Mouse (Mus musculus) mesoderm, embryonic 11.5 days (tissue): ENCODE data around the gene Pbx2.
A peak's percentile ranks its signal among the peaks of the same experiment; 100 is the strongest.

Experiments
- DNase-seq: peaks from one replicate; pipeline ENCODE4 v3.0.0-alpha.2; 2012; ENCODE audit warnings: low read depth, low spot score

Pbx2 gene

DNA sequence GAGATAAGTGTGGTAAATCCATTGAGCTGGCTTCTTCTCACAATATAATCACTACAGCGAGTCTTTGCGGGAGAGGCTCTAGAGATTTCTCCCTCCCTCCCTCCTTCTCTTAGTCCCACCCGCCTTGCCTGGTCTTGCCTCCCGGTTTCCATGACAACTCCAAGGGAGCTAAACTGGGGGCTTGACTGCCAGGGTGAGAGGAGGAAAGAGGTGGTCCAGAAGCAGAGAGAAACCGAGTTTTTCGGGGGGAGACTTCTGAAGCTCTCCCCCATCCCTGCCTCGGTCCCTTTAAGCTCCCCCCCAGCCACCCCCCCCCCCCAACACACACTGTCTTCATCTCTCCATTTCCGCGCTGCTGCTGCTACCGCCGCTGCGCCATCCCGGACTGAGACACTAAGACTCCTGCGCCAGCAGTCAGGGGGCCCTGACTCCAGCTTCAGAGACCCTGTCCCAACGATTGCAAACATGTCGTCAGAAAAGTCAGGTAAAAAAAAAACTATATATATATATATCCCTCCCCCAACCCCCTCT is 38.2 kb downstream of the Pbx2 start, which contains the start of gene Prrt1:
Prrt1 (plus strand) TSS at position 313 of the 531 bp plus-strand sequence.
- DNase-seq: no peak

DNA sequence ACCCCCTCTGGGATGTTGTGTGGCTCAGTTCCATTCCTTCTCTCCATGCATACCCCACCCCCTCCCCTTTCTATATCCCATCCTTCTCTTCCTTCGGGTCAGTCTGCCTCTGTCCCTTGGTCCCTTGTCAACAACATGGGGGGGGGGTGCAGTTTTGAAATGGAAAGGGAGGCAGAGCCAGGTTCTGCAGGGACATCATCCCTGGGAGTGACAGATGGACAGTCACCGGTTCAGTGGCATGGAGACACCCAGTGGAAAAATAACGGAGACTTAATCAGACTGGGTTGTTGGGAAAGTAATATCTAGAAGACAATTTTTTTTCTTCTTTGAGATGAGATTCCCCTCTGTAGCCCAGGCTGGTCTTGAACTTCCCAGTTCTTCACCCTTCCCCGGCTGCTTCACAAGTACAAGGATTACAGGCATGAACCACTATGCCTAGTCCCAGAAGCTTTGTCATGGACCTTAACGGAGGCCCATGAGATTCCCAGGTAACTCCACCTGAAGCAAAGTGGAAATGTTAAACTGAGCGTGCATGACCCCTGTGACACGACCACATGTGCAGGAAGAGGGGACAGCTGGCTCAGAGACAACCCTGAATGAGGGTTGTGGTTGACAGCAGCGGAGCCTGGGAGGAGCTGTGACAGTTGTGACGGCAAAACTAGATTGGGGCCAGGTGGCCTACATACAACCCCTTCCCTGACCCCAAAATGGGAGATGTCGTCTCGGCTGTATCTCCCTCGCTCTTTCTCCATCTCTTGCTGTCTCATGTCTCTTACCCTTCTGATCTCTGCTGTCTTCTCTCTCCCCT is 38.9 kb downstream of the Pbx2 start:
- DNase-seq: no peak

DNA sequence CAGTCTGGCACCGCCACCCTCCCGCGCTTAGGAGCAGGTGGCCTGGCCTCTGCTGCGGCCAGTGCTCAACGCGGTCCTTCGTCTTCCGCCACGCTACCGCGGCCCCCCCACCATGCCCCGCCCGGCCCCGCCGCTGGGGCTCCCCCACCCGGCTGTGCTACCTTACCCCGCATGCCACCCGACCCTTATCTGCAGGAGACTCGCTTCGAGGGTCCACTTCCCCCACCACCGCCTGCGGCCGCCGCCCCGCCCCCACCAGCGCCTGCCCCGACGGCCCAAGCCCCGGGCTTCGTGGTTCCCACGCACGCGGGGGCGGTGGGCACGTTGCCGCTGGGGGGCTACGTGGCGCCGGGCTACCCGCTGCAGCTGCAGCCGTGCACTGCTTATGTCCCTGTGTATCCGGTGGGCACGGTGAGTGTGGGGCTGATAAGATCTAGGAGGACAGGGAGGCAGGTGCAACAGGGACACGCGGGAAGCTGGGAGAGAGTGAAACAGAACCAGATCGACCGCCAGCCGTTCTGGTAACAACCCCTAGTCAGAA is 39.8 kb downstream of the Pbx2 start:
- no peak for DNase-seq

DNA sequence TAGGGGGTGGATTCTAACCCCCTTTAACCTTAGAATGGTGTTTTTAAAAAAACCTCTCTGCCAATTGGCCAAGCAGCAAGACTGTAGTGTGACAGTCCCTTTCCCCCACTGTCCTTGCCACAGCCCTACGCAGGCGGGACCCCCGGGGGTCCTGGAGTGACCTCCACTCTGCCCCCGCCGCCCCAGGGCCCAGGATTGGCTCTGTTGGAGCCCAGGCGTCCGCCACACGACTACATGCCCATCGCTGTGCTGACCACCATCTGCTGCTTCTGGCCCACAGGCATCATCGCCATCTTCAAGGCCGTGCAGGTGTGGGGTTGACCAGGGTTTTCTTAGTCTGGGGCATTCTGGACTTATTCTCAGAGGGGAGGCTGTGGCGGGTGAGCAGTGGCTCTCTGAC is 40.6 kb downstream of the Pbx2 start:
- DNase-seq: no peak

DNA sequence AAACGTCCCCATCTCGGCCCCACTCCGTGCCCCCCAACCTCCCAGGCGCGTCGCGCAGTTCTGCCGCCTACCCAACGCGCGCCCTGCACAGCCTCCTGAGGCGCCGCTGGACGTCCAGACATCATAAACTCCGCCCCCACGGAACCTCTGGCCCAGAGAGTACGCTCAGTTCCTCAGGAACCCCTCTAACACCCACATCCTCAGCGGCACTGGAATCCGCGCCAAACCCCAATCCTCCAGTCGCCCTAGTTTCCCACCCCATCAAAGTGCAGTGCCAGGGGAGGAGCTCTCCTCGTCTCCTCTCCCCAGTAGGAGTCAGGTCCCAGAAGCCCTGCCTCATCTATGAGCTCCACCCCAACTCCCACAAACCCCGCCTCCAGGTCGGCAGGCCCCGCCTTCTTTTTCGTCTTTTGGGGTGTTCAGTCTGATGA is 41.2 kb downstream of the Pbx2 start:
- no peak for DNase-seq

DNA sequence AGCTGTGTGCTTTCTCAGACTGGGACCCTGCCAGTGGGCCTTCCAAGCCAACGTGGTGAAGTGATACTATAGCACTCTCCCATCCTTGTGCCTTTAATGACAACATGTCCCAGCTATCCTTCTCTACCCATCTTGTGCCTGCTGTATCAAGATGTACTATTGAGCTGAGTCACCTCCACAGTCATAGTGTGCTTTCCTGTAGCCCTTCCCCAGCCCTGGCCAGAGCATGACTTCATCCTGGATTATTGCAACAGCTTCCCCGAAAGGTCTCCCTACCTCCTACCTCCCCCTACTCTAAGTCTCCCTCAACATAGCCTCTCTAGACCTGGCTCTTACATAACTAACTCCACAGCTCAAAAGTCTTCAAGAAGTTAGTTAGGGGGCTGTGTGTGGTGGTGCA is 44.6 kb downstream of the Pbx2 start:
- DNase-seq: no peak

DNA sequence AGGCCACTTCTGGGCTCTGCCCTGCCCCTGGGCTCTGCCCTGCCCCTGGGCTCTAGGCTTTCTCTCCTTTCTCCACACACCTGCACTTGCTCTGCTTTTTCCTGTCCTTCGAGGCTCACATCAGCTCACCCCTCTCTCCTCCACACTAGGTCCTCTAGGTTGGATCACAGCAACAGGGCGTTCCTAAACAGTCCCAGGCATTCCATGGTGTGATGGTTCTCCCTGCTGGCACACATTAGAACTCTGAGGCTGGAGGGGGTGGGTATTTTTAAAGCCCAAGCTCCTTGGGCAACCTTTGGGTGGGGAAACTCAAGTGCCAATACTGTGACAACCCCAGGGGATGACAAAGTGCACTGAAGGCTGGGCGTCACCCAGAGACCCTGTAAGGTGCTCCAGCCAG is 46.4 kb downstream of the Pbx2 start:
- DNase-seq: no peak

DNA sequence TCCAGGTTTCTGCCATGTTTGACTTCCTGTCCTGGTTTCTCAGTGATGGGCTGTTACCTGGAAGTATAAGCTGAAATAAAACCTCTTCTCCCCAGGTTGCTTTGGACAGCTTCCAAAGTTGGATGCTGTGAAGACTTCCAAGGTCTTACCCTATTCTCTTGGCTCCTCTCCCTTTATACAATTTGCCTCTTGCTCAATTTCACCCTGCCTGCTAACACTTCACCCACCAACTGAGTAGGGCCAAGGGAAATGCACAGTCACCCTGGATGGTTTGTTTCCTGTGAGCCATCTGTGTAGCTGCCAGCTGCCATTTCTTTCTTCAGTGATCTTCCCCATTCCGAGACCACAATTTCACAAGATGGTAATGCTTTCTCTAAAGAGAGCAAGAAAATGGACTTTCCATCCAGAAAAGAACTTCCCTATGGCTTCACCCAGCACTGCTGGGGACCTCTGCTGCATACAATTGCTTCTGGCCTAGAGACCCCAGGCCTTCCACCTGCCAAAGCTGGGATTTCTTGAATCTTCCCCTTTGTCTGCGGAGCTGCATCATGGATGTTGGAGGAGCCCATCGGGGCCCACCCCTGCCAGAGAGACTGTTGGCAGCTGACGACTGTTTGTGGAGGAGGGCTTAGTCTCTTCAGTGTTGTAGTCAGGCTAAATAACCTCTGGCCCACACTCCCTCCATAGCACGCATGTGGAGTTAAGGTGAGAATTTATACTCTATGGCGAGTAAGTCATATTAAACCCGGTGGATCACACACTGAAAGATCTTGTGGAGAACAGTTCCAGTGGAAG is 48.6 kb downstream of the Pbx2 start:
- DNase-seq: no peak

DNA sequence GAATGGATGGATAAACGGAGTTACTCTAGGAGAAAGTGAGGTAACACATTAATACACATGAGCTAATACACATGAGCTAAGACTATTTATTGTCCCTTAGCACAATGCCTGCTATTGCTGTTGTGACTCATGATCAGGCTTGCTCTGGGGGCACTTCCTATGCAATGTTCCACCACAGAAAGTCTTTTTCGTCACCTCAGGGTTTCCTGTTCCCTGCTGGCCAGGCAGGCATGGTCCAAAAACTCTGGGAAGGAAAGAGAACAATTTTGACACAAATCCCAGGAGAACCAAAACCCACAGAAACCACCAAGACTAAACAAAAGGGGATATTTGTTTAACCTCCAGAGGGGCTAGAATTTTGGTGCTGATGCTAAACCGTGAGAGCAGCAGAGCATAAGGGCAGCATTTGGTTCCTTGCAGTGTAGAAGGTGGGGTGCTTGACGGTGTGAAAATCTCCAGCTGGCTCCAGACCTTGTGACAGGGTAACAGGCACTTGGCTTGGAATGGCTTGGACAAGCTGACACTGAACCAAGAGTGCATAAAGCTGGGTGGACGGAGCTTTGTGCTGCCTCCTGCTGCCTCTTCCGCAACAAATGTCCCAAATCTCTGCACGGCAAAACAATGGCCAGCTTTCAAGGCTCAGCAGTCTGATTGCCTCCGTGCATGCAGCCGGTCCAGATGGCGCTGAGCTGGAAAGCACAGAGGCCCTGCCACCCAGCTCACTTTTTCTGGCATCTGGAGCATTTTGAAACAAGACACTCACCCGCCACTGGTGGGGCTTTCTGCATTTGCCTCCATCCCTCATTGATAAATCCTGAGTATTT is 49.9 kb downstream of the Pbx2 start:
- DNase-seq: peak; percentile 61

DNA sequence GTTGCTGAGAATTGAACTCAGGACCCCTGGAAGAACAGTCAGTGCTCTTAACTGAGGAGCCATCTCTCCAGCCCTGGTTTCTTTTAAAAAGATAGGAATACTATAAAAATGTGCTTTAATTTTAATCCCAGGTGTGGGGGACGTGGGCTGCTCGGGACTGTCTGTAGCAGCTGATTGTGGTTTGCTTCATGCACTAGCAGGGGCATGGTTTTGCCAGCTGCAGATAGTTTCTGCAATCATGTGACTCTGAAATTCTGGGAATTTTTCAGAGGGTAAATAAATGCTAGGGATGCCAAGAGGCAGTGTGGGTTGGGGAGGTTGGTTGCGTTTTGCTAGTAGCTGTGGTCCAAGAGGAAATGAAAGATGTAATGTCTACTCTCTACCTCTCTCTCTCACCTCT is 50.9 kb downstream of the Pbx2 start:
- DNase-seq: no peak

DNA sequence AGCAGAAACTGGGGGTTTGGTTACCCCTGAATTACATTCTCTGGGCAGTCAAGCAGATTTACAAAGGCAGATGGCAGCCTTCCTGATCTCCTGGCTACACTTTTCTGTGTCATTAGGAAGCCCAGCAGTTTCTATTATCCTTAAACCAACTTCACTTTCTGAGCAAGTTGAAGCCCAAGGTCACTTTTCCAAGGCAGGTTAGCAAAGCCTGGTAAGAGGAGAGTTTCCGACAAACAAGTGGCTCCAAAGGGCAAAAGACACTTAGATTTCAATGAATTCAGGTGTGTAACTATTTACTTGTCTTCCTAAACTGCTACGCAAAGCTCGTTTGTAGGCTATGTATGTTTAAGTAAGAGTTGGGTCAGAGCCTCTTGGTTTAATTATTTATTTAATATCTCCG is 52.3 kb downstream of the Pbx2 start:
- no peak for DNase-seq

DNA sequence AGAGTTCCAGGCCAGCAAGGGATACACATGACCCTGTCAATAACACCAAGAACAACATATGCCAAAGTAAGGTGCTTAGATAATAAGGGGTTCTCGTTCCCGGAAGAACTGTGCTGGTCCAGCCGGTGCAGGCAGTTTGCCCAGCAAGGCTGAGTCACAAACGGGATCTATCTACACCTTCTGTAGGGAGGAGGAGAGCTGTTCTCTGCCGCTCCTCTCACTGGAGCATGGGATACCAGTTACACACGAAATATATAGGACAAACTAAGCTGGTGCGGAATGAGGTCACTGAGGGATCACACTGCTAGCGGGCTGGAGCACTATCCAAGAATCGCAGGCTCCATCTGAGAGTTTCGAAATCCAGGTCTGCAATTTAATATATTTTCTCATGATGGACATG is 52.9 kb downstream of the Pbx2 start:
- no peak for DNase-seq

DNA sequence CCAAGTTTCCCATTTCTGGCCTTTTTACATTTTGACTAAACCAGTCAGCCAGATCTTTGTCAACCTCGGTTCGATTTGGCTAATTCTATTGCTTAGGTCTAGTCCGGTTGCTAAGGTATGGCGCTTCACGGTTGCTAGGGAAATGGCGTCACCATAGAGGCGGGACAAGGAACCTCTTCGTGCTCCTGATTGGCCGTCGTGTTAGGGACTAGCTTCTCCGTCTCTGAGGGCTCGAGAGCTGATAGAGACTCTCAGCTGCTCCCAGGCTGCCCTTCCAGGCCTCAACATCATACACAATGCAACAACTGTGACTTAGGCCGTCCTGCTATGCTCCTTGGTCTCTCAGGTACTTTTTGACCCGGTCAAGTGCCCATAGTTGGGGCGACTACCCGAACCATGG is 53.5 kb downstream of the Pbx2 start, which contains the start of gene Fkbpl:
Fkbpl (plus strand) TSS at position 157 of the 400 bp plus-strand sequence.
- DNase-seq: peak; percentile 96

DNA sequence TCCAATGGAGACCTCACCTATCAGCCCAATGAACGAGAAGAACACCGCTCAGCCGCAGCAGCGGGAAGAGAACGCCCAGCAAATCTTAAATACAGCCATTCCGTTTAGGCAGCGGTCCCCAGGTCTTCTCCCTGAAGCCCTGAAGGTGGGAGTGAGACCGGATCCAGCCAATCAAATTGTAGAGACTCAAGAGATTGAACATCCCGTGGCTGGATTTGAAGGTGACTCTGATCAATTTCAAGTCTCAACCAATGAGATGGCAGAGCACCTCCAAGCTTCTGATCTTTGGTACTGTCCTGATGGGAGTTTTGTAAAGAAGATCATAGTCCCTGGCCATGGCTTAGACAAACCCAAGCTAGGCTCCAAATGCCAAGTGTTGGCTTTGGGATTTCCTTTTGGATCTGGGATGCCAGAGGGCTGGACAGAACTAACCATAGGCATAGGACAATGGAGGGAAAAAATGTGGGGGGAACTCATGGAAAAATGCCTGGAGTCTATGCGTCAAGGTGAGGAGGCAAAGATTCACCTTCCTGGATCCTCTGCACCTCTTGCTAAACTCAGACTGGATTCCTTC is 54.3 kb downstream of the Pbx2 start:
- DNase-seq: no peak

DNA sequence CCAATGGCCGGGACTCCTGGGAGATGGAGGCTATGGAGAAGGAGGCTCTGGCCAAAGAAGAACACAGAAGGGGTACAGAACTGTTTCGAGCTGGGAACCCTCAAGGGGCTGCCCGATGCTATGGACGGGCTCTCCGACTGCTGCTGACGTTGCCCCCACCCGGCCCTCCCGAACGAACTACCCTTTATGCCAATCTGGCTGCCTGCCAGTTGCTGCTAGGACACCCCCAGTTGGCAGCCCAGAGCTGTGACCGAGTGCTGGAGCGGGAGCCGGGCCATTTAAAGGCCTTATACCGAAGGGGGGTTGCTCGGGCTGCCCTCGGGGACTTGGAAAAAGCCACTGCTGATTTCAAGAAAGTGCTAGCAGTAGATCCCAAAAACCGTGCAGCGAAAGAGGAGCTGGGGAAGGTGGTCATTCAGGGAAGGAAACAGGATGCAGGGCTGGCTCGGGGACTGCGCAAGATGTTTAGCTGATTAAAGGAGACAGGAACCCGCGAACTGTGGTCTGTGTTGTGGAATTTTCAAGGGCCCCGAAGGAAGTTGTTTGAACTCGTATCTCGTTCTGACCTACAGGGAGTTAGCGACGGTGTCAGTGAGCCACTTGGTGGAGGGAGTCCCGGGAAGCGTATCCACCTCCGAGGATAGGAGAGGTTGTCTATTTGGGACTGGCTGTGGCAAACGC is 54.9 kb downstream of the Pbx2 start:
- DNase-seq: no peak
